Mouse (Mus musculus) liver, adult 2 months (tissue): ENCODE data around the gene Ulk4. TPM values are rescaled to one million over a fixed set of nuclear protein-coding genes. Genes with fewer than 3 reads are reported as not detected.

Source experiments
- DNase-seq: peaks from one replicate; pipeline ENCODE4 v3.0.0-alpha.2; 2011; ENCODE audit warnings: low read depth, low spot score; ENCODE audit errors: extremely low read depth
- H3K27ac ChIP-seq: fragments of 200-500 bp; replicated peaks from 2 replicates; pipeline ENCODE4 v1.5.1; 2012; ENCODE audit warnings: low read depth, mild to moderate bottlenecking, control low read depth, inconsistent platforms, low read length; ENCODE audit not compliant: insufficient read depth
- H3K27me3 ChIP-seq: fragments of 200-500 bp; 2 replicates; pipeline ENCODE4 v1.6.1; 2012; ENCODE audit warnings: mild to moderate bottlenecking, moderate library complexity, low read length, inconsistent platforms; ENCODE audit not compliant: control insufficient read depth, insufficient read depth
- H3K36me3 ChIP-seq: fragments of 200-500 bp; 2 replicates; pipeline ENCODE4 v1.6.1; 2012; ENCODE audit warnings: low read length, inconsistent platforms; ENCODE audit not compliant: control insufficient read depth, insufficient read depth
- H3K4me1 ChIP-seq: fragments of 200-500 bp; 2 replicates; pipeline ENCODE4 v1.6.1; 2011; ENCODE audit warnings: low read length; ENCODE audit not compliant: control insufficient read depth, insufficient read depth
- H3K4me3 ChIP-seq: fragments of 200-500 bp; 2 replicates; pipeline ENCODE4 v1.5.1; 2011; ENCODE audit warnings: low read depth, mild to moderate bottlenecking, control low read depth, low read length, moderate library complexity; ENCODE audit not compliant: insufficient read depth
- H3K79me2 ChIP-seq: fragments of 200-500 bp; 2 replicates; pipeline ENCODE4 v1.6.1; 2012; ENCODE audit warnings: inconsistent platforms, mild to moderate bottlenecking, low read length, moderate library complexity; ENCODE audit not compliant: control insufficient read depth, insufficient read depth
- H3K9ac ChIP-seq: fragments of 200-500 bp; 2 replicates; pipeline ENCODE4 v1.6.1; 2012; ENCODE audit warnings: low read depth, mild to moderate bottlenecking, control low read depth, inconsistent platforms, low read length
- CTCF ChIP-seq: fragments of 200-500 bp; IDR thresholded peaks from 2 replicates; pipeline ENCODE4 v1.5.1; 2011; ENCODE audit warnings: low read depth, low read length, control low read depth
- POLR2A ChIP-seq: fragments of 200-500 bp; IDR thresholded peaks from 2 replicates; pipeline ENCODE4 v1.6.1; 2011; ENCODE audit warnings: low read length, control low read depth; ENCODE audit not compliant: insufficient read depth; ENCODE audit errors: extremely low read depth
- WGBS: fragments of 180-500 bp; shearing (Covaris S2); methylation state at CpG from one replicate; pipeline ENCODE4 v1.1.7; 2018; 5-methylcytosine and 5-hydroxymethylcytosine counted together
- polyA plus RNA-seq: library from polyadenylated mRNA; depleted of rRNA; stranded (reverse); fragments of >200 nt; gene quantifications from 2 replicates; pipeline ENCODE4 v1.2.3, GENCODE M21; 2012
- total RNA-seq: library from RNA; depleted of rRNA; stranded (reverse); fragments of >200 nt; gene quantifications from 2 replicates; pipeline ENCODE4 v1.2.3, GENCODE M21; 2014

The Ulk4 gene
- total and polyA plus RNA-seq, 2 experiments, result under 0.01 to 0.24 TPM

DNA sequence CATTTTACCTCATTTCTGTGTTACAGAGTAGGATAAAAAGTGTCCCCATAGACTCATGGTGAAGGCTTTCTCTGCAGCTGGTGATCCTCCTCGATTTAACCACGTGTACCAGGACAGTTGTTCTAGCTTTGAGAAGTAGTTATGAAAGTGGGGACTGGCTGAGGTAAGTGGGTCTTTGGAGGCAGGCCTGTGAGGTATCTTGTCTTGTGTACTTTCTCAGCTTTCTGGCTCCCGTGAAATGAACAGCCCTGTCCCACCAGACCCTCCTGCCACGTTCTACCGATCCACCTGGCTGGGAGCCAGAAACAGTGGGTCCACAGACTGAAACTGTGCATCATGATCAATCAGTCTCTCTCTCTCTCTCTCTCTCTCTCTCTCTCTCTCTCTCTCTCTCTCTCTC, 2.2 kb upstream of the Ulk4 start:
- WGBS, result 83% methylated on average over 5 of the region's 5 CpGs
- H3K36me3 ChIP-seq, result no peaks in the 10 kb centered on the region
- H3K9ac ChIP-seq, result no peak overlapping the region
- H3K79me2 ChIP-seq, result no peaks in the 10 kb centered on the region
- no peaks in the 10 kb centered on the region for H3K27me3 ChIP-seq
- DNase-seq, result no peak
- no peak overlapping the region for H3K27ac ChIP-seq
- H3K4me1 ChIP-seq, result peaks cover 2% of the 10 kb centered on the region
- TF ChIP-seq CTCF (no peak), POLR2A (no peak)
- H3K4me3 ChIP-seq, result no peak overlapping the region

GRCm38 (mm10) chr9:121276745-121277117, 266 bp downstream of the Ulk4 start:
- Histone ChIP-seq H3K36me3 (no peaks in the 10 kb centered on the region), H3K27ac (no peak overlapping the region), H3K79me2 (no peaks in the 10 kb centered on the region), H3K27me3 (no peaks in the 10 kb centered on the region), H3K4me3 (peak overlapping the region; percentile 62), H3K4me1 (peaks cover 2% of the 10 kb centered on the region), H3K9ac (0 out of 2 replicates have a peak overlapping the region, but pooled peaks have one; percentile 35)
- no peak for DNase-seq
- 14% methylated on average over 15 of the region's 15 CpGs for WGBS
- TF ChIP-seq CTCF (no peak), POLR2A (no peak)

GRCm38 (mm10) chr9:121271561-121271960, 5.4 kb downstream of the Ulk4 start:
- TF ChIP-seq POLR2A (no peak), CTCF (no peak)
- DNase-seq, result no peak
- H3K4me3 ChIP-seq, result no peak overlapping the region
- H3K36me3 ChIP-seq, result no peaks in the 10 kb centered on the region
- H3K9ac ChIP-seq, result no peak overlapping the region
- H3K27me3 ChIP-seq, result no peaks in the 10 kb centered on the region
- H3K4me1 ChIP-seq, result no peaks in the 10 kb centered on the region
- WGBS, result 46% methylated on average over 4 of the region's 4 CpGs
- H3K79me2 ChIP-seq, result no peaks in the 10 kb centered on the region
- H3K27ac ChIP-seq, result no peak overlapping the region

GRCm38 (mm10) chr9:121271149-121271548, 5.8 kb downstream of the Ulk4 start:
- Histone ChIP-seq H3K27me3 (no peaks in the 10 kb centered on the region), H3K4me1 (no peaks in the 10 kb centered on the region), H3K36me3 (no peaks in the 10 kb centered on the region), H3K79me2 (no peaks in the 10 kb centered on the region), H3K9ac (no peak overlapping the region), H3K27ac (no peak overlapping the region), H3K4me3 (no peak overlapping the region)
- TF ChIP-seq POLR2A (no peak), CTCF (no peak)
- WGBS, result 69% methylated on average over 1 of the region's 1 CpGs
- no peak for DNase-seq

GRCm38 (mm10) chr9:121265307-121265706, 11.7 kb downstream of the Ulk4 start:
- DNase-seq, result peak; percentile 10
- Histone ChIP-seq H3K36me3 (no peaks in the 10 kb centered on the region), H3K79me2 (no peaks in the 10 kb centered on the region), H3K27me3 (no peaks in the 10 kb centered on the region), H3K27ac (no peak overlapping the region), H3K9ac (no peak overlapping the region), H3K4me1 (no peaks in the 10 kb centered on the region), H3K4me3 (no peak overlapping the region)
- TF ChIP-seq CTCF (no peak), POLR2A (no peak)
- WGBS, result 71% methylated on average over 10 of the region's 10 CpGs

GRCm38 (mm10) chr9:121257106-121257505, 19.9 kb downstream of the Ulk4 start:
- no peak overlapping the region for H3K4me3 ChIP-seq
- H3K9ac ChIP-seq, result no peak overlapping the region
- no peaks in the 10 kb centered on the region for H3K27me3 ChIP-seq
- 81% methylated on average over 9 of the region's 9 CpGs for WGBS
- H3K4me1 ChIP-seq, result no peaks in the 10 kb centered on the region
- no peak for DNase-seq
- H3K36me3 ChIP-seq, result no peaks in the 10 kb centered on the region
- no peaks in the 10 kb centered on the region for H3K79me2 ChIP-seq
- TF ChIP-seq POLR2A (no peak), CTCF (no peak)
- no peak overlapping the region for H3K27ac ChIP-seq
